Mouse (Mus musculus): ENCODE measurements at regions not wholly inside any gene's neighbourhood (a gene's known extent, or its start where the extent isn't known, plus 50 kb on each side); places are given as distances from the start of the nearest gene placed in this dataset.
A peak's percentile ranks its signal among the peaks of the same experiment; 100 is the strongest.

GRCm38 (mm10) chr3:138612884-138613653 lies 87.1 kb downstream of the Eif4e start:
- TF ChIP-seq GATA1 (IDR thresholded peaks at IDR 0.05; ENCODE audit: low read length) (peak; percentile 84), TAL1 (IDR thresholded peaks at IDR 0.05; ENCODE audit: low read length) (peak; percentile 56; the same call in 2 of the 3 replicates)

Data from erythroblast, embryonic 14.5 days (primary cell).